Mouse (Mus musculus): ENCODE results near the gene Gpn1.
"Not testable (repeated sequence)": the region's sequence is repeated elsewhere in the genome, so short reads cannot be mapped to it uniquely, and the experiment has no call there.

DNA sequence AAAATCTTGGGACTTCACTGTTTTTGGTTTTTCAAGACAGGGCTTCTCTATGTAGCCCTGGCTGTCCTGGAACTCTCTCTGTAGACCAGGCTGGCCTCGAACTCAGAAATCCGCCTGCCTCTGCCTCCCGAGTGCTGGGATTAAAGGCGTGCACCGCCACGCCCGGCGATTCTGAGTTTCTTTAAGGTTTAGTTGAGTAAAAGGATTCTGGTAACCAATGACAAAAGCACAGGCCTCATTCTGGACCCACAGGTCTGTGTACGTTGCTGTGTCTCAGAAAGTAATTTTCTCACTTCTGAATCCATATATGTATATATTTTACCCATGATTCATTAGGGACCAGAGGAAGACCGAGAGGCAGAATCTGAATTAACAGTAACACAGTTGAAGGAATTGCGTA is 33.2 kb downstream of the Gpn1 start, which contains the start of gene Supt7l:
- TF ChIP-seq CTCF (IDR thresholded peaks at IDR 0.05; ENCODE audit: low read depth, low read length); POLR2A (IDR thresholded peaks at IDR 0.05; ENCODE audit: extremely low read depth, insufficient read depth, low read length): not testable (repeated sequence)
